Mouse (Mus musculus) heart, embryonic 14.5 days (tissue): ENCODE measurements around the gene Epn2. TPM values are rescaled to one million over a fixed set of nuclear protein-coding genes. Genes with fewer than 3 reads are reported as not detected.
A peak's percentile ranks its signal among the peaks of the same experiment; 100 is the strongest.

Experiments
- ATAC-seq: fragments of 200-750 bp; cut with Nextera tagmentation; 2 replicates; pipeline ENCODE4 v1.8.0; 2017; ENCODE audit warnings: low read depth, moderate TSS enrichment; ENCODE audit not compliant: insufficient number of reproducible peaks, insufficient read depth, low FRiP score
- H3K27ac ChIP-seq, 2 experiments: fragments of 200-500 bp in 1 of 2; fragments of 300-500 bp in 1 of 2; sonication (generic) in 1 of 2; replicated peaks in 1 of 2; 2 replicates each; pipeline ENCODE4 v1.5.1; 2012 to 2014; ENCODE audit warnings: low read depth in 2 of 2, low read length in 2 of 2, control low read depth in 1 of 2, mild to moderate bottlenecking in 1 of 2, mixed read lengths in 1 of 2; ENCODE audit not compliant: control insufficient read depth in 1 of 2, insufficient read depth in 1 of 2
- H3K27me3 ChIP-seq: fragments of 300-500 bp; sonication (generic); 2 replicates; pipeline ENCODE4 v1.6.1; 2014; ENCODE audit warnings: mild to moderate bottlenecking, low read length, control low read depth; ENCODE audit not compliant: control insufficient read depth, insufficient read depth
- H3K36me3 ChIP-seq: fragments of 300-500 bp; sonication (generic); 2 replicates; pipeline ENCODE4 v1.6.1; 2014; ENCODE audit warnings: mild to moderate bottlenecking, control low read depth, low read length, mixed read lengths; ENCODE audit not compliant: control insufficient read depth, insufficient read depth
- H3K4me1 ChIP-seq, 2 experiments: fragments of 200-500 bp in 1 of 2; fragments of 300-500 bp in 1 of 2; sonication (generic) in 1 of 2; 2 replicates each; pipeline ENCODE4 v1.6.1; 2012 to 2014; ENCODE audit warnings: low read length in 2 of 2, control low read depth in 1 of 2, mixed read lengths in 1 of 2; ENCODE audit not compliant: control insufficient read depth in 2 of 2, insufficient read depth in 2 of 2
- H3K4me2 ChIP-seq: fragments of 300-500 bp; sonication (generic); 2 replicates; pipeline ENCODE4 v1.6.1; 2014; ENCODE audit warnings: mild to moderate bottlenecking, low read length
- H3K4me3 ChIP-seq, 2 experiments: fragments of 200-500 bp in 1 of 2; fragments of 300-500 bp in 1 of 2; sonication (generic) in 1 of 2; 2 replicates each; pipeline ENCODE4 v1.5.1; 2012 to 2014; ENCODE audit warnings: low read length in 2 of 2, mild to moderate bottlenecking in 2 of 2, control low read depth in 1 of 2, low read depth in 1 of 2, moderate library complexity in 1 of 2; ENCODE audit not compliant: control insufficient read depth in 1 of 2, insufficient read depth in 1 of 2
- H3K9ac ChIP-seq: fragments of 300-500 bp; sonication (generic); 2 replicates; pipeline ENCODE4 v1.6.1; 2014; ENCODE audit warnings: mild to moderate bottlenecking, low read length
- H3K9me3 ChIP-seq: fragments of 300-500 bp; sonication (generic); 2 replicates; pipeline ENCODE4 v1.6.1; 2016; ENCODE audit warnings: low read length, control low read depth; ENCODE audit not compliant: control insufficient read depth
- WGBS: fragments of 180-500 bp; shearing (Covaris S2); extraction: QIAGEN DNeasy Blood & Tissue Kit; methylation state at CpG from one replicate; pipeline ENCODE4 v1.1.7; 2014; 5-methylcytosine and 5-hydroxymethylcytosine counted together
- polyA plus RNA-seq: library from polyadenylated mRNA; unstranded; fragments of >200 nt; fragmentation: Nextera tagmentation; extraction: Ambion mirVana; gene quantifications from 2 replicates; pipeline ENCODE4 v1.2.1, GENCODE M21; 2014

Epn2 gene
- polyA plus RNA-seq, 1 experiment from 2014 or later: 23.9 TPM

DNA sequence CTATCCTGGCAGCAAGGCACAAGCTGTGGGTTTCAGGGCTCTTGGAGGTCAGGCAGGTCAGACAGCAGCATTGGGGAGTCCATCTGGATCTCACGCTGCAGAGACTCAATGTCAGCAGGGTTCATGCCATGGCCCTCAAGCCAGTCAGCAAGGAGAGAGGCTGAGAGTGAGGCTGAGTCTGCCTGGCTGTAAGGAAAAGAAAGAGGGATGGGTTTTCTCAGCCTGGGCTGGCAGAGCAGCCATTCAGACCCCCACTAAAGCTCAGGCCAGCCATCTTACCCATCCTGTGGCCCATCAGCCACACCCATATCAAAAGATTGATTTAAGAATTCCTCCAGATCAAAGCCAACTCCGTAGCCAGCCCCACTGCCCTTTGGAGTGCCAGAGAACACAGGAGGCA is 90.4 kb downstream of the Epn2 start:
- Histone ChIP-seq H3K9ac (no peak overlapping the region), H3K4me2 (no peak overlapping the region), H3K36me3 (peaks cover 50% of the 10 kb centered on the region), H3K4me3 (no peak overlapping the region), H3K4me1 (peaks cover 29 to 36% of the 10 kb centered on the region in 2 experiments; a peak in 3 of 4 replicates), H3K27ac (no peak overlapping the region), H3K9me3 (no peaks in the 10 kb centered on the region), H3K27me3 (no peaks in the 10 kb centered on the region)
- ATAC-seq: no peak
- 76% methylated on average over 2 of the region's 2 CpGs for WGBS

DNA sequence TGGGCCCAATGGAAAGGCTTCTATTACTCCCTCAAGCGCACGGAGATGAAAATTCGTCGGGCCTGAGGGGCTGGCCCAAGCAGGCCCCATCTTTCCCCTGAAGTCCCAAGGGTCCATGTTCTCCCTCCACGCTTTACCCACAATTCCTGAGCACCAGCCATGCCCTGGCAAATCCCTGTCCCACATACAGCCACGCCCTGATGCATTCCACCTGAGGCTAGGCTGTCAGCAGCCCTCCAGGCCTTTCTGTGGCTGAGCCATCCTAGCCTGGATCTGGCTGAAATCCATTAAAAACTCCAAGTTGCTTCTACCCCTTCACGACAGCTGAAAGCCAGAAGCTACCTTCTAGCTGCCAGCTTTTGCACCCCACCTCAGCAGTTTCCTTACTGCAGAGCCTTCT is 91.6 kb downstream of the Epn2 start:
- no peaks in the 10 kb centered on the region for H3K9me3 ChIP-seq
- no peak overlapping the region for H3K9ac ChIP-seq
- no peak for ATAC-seq
- H3K4me3 ChIP-seq: no peak overlapping the region
- peaks cover 50% of the 10 kb centered on the region for H3K36me3 ChIP-seq
- 88% methylated on average over 7 of the region's 7 CpGs for WGBS
- no peak overlapping the region; a peak in 1 of 4 replicates for H3K27ac ChIP-seq
- H3K4me1 ChIP-seq: peaks cover 29 to 33% of the 10 kb centered on the region in 2 experiments; a peak in 3 of 4 replicates
- no peak overlapping the region for H3K4me2 ChIP-seq
- no peaks in the 10 kb centered on the region for H3K27me3 ChIP-seq

DNA sequence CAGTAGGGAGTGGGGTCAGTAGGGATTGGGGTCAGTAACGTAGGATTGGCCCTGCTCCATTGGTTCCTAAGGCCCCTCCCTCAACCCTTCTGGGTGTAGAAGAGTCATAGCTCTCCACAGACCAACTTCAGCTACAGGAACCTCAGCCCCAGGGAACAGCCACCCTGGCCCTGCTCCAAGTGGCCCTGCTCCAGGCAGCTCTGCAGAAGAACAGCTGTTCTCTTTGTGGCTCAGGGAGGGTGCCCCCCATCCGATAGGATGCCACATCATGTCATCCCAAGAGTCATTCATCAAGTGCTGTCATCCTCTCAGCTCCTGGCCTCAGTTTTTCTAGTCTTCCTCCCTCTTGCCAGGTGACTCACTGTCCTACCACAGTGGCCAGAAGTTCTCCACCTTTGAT is 92.1 kb downstream of the Epn2 start:
- H3K4me2 ChIP-seq: peak overlapping the region; percentile 56; the same call in 1 of the 2 replicates
- H3K27me3 ChIP-seq: no peaks in the 10 kb centered on the region
- peaks cover 25 to 28% of the 10 kb centered on the region in 2 experiments; a peak in 3 of 4 replicates for H3K4me1 ChIP-seq
- no peak overlapping the region for H3K9ac ChIP-seq
- peaks cover 46% of the 10 kb centered on the region for H3K36me3 ChIP-seq
- ATAC-seq: peak; percentile 28; the same call in 1 of the 2 replicates
- no peaks in the 10 kb centered on the region for H3K9me3 ChIP-seq
- no peak overlapping the region; a peak in 1 of 4 replicates for H3K27ac ChIP-seq
- 25% methylated on average over 2 of the region's 2 CpGs for WGBS
- H3K4me3 ChIP-seq: no peak overlapping the region

DNA sequence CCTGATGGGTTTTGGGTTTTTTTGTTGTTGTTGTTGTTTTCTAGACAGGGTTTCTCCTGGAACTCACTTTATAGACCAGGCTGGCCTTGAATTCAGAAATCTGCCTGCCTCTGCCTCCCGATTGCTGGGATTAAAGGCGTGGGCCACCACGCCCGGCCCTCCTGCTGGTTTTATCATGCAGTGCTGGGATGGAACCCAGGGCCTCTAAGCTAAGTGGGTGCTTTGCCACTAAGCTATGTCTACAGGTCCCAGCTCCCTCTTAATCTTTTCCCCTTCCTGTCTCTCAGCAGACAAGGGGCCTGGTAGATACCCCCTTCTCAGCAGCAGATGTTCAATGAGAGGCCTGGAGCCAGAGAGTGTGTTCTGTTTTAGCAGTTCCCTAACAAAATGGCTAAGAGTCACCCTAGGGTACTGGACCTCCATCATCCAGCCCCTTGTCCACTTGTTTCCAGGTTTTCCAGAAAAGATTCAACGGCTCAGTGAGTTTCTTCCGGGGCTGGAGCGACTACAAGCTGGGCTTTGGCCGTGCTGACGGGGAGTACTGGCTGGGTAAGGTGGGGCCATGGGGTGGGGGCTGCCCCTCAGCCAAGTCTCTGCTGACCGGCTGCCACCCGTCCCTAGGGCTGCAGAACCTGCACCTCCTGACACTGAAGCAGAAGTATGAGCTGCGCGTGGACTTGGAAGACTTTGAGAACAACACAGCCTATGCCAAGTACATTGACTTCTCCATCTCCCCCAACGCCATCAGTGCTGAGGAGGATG is 92.8 kb downstream of the Epn2 start:
- peak overlapping the region; percentile 74; the same call in 1 of the 2 replicates for H3K9ac ChIP-seq
- ATAC-seq: no peak

DNA sequence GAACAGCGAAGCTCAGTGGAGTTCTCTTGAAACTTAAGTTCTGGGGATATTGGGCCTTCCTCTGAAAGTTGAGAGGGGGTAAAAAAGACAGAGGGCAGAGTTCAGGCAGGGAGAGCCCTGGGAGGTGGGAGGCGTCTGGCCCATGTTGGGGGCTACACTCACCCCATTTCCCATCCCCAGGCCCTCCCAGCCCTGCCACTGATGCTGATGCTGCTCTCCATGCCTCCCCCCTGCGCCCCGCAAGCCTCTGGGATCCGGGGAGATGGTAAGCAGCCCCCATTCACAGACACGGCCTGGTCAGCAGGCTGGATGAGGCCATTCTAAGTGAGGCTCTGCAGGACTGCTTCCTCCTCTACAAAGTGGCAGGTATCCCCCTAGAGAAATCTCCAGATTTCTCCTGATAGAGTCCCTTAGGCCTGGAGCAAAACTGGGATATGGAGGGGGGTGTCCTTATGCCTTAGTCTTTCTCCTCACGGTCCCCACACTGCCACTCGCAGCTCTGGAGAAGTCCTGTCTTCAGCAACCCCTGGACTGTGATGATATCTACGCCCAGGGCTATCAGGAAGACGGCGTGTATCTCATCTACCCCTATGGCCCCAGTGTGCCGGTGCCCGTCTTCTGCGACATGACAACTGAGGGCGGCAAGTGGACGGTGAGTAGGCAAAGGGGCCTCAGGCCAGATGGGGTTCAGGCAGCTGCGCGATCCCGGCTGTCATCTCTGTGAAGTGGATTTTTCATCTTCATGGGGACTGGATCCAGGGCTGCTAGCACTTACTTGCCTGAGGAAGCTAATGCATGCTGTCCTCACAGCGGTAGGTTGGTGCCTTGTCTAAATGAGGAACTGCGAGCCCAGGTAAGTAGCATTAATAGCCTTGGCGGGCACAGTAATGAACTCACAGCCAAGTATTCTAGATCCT is 93.7 kb downstream of the Epn2 start:
- H3K9ac ChIP-seq: peak overlapping the region; percentile 74
- peaks cover 31% of the 10 kb centered on the region for H3K36me3 ChIP-seq
- H3K9me3 ChIP-seq: no peaks in the 10 kb centered on the region
- H3K27me3 ChIP-seq: no peaks in the 10 kb centered on the region
- H3K4me3 ChIP-seq: peak overlapping the region; percentile 34 to 44
- H3K4me1 ChIP-seq: peaks cover 25 to 26% of the 10 kb centered on the region in 2 experiments; a peak in 3 of 4 replicates
- H3K4me2 ChIP-seq: peak overlapping the region; percentile 56
- peak overlapping the region; percentile 74 to 86 for H3K27ac ChIP-seq
- no peak for ATAC-seq
- WGBS: 58% methylated on average over 22 of the region's 22 CpGs

More for the DNA sequence above, 92.8 kb downstream of the Epn2 start:
- peaks cover 40% of the 10 kb centered on the region for H3K36me3 ChIP-seq
- H3K27me3 ChIP-seq: no peaks in the 10 kb centered on the region
- peak overlapping the region; percentile 56 for H3K4me2 ChIP-seq
- WGBS: 87% methylated on average over 14 of the region's 14 CpGs
- no peaks in the 10 kb centered on the region for H3K9me3 ChIP-seq
- peaks cover 25 to 26% of the 10 kb centered on the region in 2 experiments; a peak in 3 of 4 replicates for H3K4me1 ChIP-seq
- peak overlapping the region in 1 of 2 experiments; percentile 86; a peak in 3 of 4 replicates for H3K27ac ChIP-seq
- peak overlapping the region; percentile 34 to 44; a peak in 3 of 4 replicates for H3K4me3 ChIP-seq

DNA sequence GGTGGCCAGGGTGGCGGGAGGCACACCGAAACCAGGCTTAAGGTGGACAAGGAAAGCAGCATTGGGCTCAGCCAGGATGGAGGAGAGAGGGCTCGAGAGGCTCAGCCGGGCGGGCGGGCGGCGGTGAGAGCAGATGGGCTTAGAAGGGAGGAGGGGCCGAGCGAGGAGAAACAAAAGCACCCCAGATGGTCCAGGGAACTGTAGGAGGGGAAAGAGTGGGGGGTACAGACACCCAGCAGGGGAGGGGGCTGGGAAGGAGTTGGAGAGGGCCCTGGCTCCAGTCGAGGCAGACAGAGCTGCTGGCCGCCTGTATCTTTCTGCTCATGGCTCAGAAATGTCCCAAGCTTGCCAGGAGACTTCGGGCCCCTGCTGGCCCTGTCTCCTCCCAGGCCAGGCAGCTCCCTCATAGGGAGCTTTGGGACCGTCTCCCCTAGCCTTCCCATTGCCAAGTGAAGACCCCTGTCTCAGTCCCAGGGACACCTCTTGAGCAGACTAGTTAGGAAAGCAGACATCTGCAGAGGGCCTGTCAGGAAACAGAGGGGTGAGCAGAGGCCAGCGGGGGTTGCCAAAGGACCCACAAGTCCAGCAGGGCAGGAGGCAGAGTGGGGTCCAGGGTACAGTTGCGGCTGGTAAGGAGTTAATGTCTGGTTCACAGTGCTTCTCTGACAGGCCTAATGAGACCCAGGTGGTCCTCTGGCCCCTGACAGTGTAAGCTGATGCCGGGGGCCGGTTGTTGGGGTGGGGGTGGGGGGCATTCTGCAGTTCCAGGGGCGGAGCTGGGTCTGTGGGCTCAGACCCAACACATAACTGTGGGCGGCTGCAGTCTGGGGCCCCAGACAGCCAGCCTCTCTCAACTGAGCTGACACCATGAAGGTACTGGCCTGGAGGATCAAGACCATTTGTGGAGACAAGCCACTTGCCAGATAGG is 94.6 kb downstream of the Epn2 start, which contains the start of gene Mfap4:
Gene Mfap4, plus strand, starts transcription at position 819 of the 928 bp plus-strand sequence.
- Histone ChIP-seq H3K36me3 (peaks cover 22% of the 10 kb centered on the region), H3K27me3 (no peaks in the 10 kb centered on the region), H3K4me1 (peaks cover 25 to 26% of the 10 kb centered on the region in 2 experiments; a peak in 3 of 4 replicates), H3K4me3 (peak within 1 kb of the TSS; percentile 34 to 44), H3K27ac (peak within 1 kb of the TSS; percentile 86 to 94), H3K4me2 (peak within 1 kb of the TSS; percentile 56), H3K9ac (peak within 1 kb of the TSS; percentile 74), H3K9me3 (no peaks in the 10 kb centered on the region)
- 26% methylated on average over 20 of the region's 20 CpGs for WGBS
- ATAC-seq: peak; percentile 60
